Mouse (Mus musculus): ENCODE results near the gene Auts2.

- TF ChIP-seq EP300 (IDR thresholded peaks at IDR 0.05; ENCODE audit: low read length) (no peak), POLR2A (IDR thresholded peaks at IDR 0.05; ENCODE audit: low read depth, low read length) (no peak), ETS1 (conservative IDR thresholded peaks at IDR 0.05; ENCODE audit: low read depth, low read length) (no peak), HCFC1 (IDR thresholded peaks at IDR 0.05; ENCODE audit: low read depth, low read length) (no peak), CTCF (conservative IDR thresholded peaks at IDR 0.05 in 1 of 2, IDR thresholded peaks at IDR 0.05 in 1 of 2; ENCODE audit: low read depth in 2 of 2, low read length in 2 of 2) (no peak), E2F4 (IDR thresholded peaks at IDR 0.05; ENCODE audit: insufficient replicate concordance, low read depth, low read length) (no peak), NRF1 (IDR thresholded peaks at IDR 0.05; ENCODE audit: low read depth, low read length) (no peak), ZMIZ1 (IDR thresholded peaks at IDR 0.05; ENCODE audit: low read depth, low read length) (no peak), KAT2A (IDR thresholded peaks at IDR 0.05; ENCODE audit: insufficient replicate concordance, low read length) (no peak), UBTF (IDR thresholded peaks at IDR 0.05; ENCODE audit: low read depth, low read length) (no peak), TCF12 (IDR thresholded peaks at IDR 0.05; ENCODE audit: low read depth, low read length) (no peak), GABPA (IDR thresholded peaks at IDR 0.05; ENCODE audit: insufficient replicate concordance, low read depth, low read length) (no peak), IRF4 (IDR thresholded peaks at IDR 0.05; ENCODE audit: low read depth, low read length) (no peak), TBP (conservative IDR thresholded peaks at IDR 0.05; ENCODE audit: low read depth, low read length) (no peak)
These were observed 104.7 kb downstream of the Auts2 start for GRCm38 (mm10) chr5:132438414-132438813.

Data from CH12.LX (cell line).